Mouse (Mus musculus): ENCODE results near the gene Mfsd4b4. TPM values are rescaled to one million over a fixed set of nuclear protein-coding genes. Genes with fewer than 3 reads are reported as not detected.
"Not testable (repeated sequence)": the region's sequence is repeated elsewhere in the genome, so short reads cannot be mapped to it uniquely, and the experiment has no call there.

The Mfsd4b4 gene
- 3.3 TPM in 2 replicates for polyA plus RNA-seq (2015; fragmentation: Nextera tagmentation; extraction: Ambion mirVana)

DNA sequence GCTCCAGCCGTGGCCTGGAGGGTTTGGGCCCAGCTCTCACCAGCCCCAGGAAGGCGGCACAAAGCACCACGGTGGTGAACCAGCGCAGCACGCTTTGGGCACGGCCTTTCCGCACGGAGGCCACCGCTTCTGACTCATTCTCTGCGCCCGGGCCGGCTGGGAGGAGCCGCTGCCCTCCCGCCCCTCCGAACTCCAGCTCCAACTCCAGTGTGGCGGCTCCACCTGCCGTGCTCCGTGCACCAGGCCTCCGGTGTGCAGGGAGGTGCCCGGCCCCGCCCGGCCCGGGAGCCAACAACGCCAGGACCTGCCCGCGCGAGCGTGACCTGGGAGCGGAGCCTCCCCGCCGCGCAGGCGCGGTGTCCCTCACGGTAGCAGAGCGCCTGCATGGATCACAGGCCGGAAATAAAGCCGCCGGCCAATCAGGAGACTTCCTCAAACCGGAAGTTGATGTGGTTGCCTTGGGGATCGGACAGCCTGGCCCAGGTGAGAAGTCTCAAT lies at the start of gene Mfsd4b4:
TSS of gene Mfsd4b4 (minus strand) at position 365 of the 498 bp plus-strand sequence.
- no peaks in the 10 kb centered on the region for H3K27me3 ChIP-seq (replicated peaks)
- peak within 1 kb of the TSS; percentile 72 for H3K4me2 ChIP-seq (replicated peaks)
- under 1% methylated on average over 41 of the region's 41 CpGs for WGBS
- peak within 1 kb of the TSS; percentile 72 for H3K9ac ChIP-seq
- peak within 1 kb of the TSS; percentile 60 for H3K4me3 ChIP-seq (replicated peaks)
- H3K9me3 ChIP-seq: no peaks in the 10 kb centered on the region
- 0 out of 2 replicates have a peak, but pooled peaks cover 5% of the 10 kb centered on the region for H3K4me1 ChIP-seq (replicated peaks)
- no peaks in the 10 kb centered on the region for H3K36me3 ChIP-seq
- peak within 1 kb of the TSS; percentile 89 for H3K27ac ChIP-seq
- ATAC-seq: peak; percentile 99

DNA sequence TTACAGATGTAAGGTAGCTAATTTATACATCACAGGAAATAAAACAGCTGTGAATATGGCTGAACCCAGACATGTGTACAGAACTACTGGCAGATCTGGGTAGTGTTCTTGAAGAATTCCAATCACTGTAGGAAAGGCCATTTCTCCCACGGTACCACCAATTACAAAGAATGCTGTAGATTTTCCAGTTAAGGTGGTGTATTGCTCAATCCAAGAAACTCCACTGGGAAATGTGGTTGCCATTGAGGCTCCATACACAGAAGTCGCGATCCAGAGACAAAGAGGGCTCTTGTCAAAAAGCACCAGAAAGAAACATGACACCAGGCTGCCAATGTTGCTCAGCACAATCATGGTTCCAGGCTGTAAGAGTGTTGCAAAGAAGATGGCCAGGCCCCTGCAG lies 48.2 kb upstream of the Mfsd4b4 start:
- not testable (repeated sequence) for H3K9me3 ChIP-seq; H3K4me2 ChIP-seq (replicated peaks); ATAC-seq; H3K4me1 ChIP-seq (replicated peaks); H3K36me3 ChIP-seq; H3K4me3 ChIP-seq (replicated peaks); H3K27me3 ChIP-seq (replicated peaks); H3K9ac ChIP-seq; H3K27ac ChIP-seq
- 85% methylated on average over 3 of the region's 3 CpGs for WGBS

DNA sequence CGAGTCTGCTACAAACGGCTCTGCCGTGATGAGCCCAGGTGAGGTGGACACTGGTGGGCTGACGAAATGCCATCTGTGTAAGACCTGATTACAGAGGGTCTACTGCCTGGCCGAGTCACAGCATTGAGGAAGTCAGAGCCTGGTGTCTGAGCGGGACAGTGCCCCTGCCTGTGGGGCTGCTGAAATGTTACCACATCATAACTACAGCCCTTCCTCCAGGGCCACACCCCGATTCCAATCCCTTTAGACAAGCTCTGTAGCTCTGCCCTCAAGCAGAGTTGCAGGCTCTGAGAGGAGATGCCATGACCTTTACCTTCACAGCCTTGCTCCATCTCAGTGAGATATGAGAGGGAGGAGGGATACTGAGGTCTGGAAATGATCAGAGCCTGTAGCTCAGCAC lies 37.5 kb upstream of the Mfsd4b4 start:
- peak; percentile 59; the same call in 1 of the 2 replicates for ATAC-seq
- WGBS: 65% methylated on average over 7 of the region's 7 CpGs
- Histone ChIP-seq H3K27ac (no peak overlapping the region), H3K9ac (no peak overlapping the region), H3K36me3 (no peaks in the 10 kb centered on the region), H3K4me1 (replicated peaks) (no peaks in the 10 kb centered on the region), H3K27me3 (replicated peaks) (no peaks in the 10 kb centered on the region), H3K4me3 (replicated peaks) (no peak overlapping the region), H3K9me3 (no peaks in the 10 kb centered on the region), H3K4me2 (replicated peaks) (no peak overlapping the region)

DNA sequence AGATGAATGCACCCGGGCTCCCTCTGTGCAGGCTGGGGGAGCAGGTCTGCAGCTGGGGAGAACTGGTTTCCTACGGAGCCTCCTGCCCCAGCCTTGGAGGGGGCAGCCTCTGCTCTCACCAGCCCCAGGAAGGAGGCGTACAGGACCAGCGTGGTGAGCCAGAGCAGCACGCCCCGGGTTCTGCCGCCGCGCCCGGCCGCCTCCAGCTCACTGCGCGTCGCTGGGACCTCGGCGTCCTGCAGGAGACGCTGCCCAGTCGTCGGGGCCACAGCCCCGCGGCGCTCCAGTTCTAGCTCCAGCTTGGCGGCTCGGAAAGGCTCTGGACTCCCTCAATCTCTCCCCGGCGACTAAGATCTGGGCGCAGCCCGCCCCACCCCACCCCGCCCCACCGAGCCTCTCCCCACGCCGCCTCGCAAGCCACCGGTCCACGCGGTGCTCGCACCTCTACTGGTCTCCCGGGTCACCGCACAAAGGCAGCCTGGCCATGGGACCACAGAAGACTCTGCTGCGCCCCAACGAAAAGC lies 27.6 kb upstream of the Mfsd4b4 start, which contains the start of gene Mfsd4b2:
TSS of gene Mfsd4b2 (minus strand) at position 308 of the 524 bp plus-strand sequence.
- Histone ChIP-seq H3K36me3 (no peaks in the 10 kb centered on the region), H3K9me3 (no peaks in the 10 kb centered on the region), H3K9ac (peak within 1 kb of the TSS; percentile 51), H3K27ac (no peak within 1 kb of the TSS), H3K27me3 (replicated peaks) (no peaks in the 10 kb centered on the region), H3K4me1 (replicated peaks) (0 out of 2 replicates have a peak, but pooled peaks cover 7% of the 10 kb centered on the region), H3K4me3 (replicated peaks) (peak within 1 kb of the TSS; percentile 42), H3K4me2 (replicated peaks) (peak within 1 kb of the TSS; percentile 85)
- ATAC-seq: peak; percentile 83
- WGBS: 1% methylated on average over 37 of the region's 41 CpGs

DNA sequence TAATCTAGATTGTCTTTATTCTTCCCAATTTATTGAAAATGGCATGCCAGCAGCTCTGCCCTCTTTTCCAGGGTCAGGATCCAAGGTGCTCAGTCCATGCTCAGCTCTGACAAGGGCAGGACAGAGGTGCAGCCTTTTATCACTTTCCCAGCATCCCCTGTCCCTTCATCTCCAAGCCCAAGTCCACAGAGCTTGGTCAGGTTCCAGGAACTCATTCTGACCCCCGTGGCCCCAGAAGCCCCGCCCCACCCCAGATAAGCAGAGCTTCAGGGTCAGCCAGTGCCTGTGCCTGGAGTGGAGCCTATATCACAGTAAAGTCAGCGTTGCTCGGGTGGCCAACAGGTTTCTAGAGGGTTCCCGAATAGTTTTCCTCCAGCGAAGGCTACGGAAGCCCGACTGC lies 25.5 kb upstream of the Mfsd4b4 start:
- H3K4me1 ChIP-seq (replicated peaks); H3K9ac ChIP-seq; H3K9me3 ChIP-seq; H3K4me3 ChIP-seq (replicated peaks); H3K27me3 ChIP-seq (replicated peaks); H3K4me2 ChIP-seq (replicated peaks); H3K27ac ChIP-seq; H3K36me3 ChIP-seq: not testable (repeated sequence)
- ATAC-seq: peak; percentile 90
- 51% methylated on average over 8 of the region's 8 CpGs for WGBS

DNA sequence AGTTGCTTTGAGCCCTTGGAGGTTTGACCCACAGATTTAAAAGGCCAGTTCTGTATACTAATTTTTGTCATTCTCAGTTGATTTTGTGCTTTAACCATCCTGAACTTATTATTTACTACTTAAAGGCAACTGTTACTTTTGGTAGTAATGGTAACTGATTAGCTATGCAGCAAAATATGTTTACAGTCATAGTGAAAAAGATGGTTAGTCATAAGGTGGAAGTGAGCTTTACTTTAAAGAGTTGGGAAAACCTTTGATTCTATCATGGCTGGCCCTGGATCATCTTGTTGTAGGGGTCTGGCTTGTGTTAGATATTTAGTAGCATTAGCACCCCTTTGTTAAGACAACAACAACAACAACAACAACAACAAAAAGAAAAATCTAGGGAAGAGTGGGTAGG lies 13.6 kb upstream of the Mfsd4b4 start:
- no peak overlapping the region for H3K27ac ChIP-seq
- no peak for ATAC-seq
- H3K4me1 ChIP-seq (replicated peaks): 0 out of 2 replicates have a peak, but pooled peaks cover 3% of the 10 kb centered on the region
- H3K27me3 ChIP-seq (replicated peaks): no peaks in the 10 kb centered on the region
- no peaks in the 10 kb centered on the region for H3K36me3 ChIP-seq
- H3K4me3 ChIP-seq (replicated peaks): no peak overlapping the region
- no peak overlapping the region for H3K9ac ChIP-seq
- H3K4me2 ChIP-seq (replicated peaks): no peak overlapping the region
- H3K9me3 ChIP-seq: no peaks in the 10 kb centered on the region

DNA sequence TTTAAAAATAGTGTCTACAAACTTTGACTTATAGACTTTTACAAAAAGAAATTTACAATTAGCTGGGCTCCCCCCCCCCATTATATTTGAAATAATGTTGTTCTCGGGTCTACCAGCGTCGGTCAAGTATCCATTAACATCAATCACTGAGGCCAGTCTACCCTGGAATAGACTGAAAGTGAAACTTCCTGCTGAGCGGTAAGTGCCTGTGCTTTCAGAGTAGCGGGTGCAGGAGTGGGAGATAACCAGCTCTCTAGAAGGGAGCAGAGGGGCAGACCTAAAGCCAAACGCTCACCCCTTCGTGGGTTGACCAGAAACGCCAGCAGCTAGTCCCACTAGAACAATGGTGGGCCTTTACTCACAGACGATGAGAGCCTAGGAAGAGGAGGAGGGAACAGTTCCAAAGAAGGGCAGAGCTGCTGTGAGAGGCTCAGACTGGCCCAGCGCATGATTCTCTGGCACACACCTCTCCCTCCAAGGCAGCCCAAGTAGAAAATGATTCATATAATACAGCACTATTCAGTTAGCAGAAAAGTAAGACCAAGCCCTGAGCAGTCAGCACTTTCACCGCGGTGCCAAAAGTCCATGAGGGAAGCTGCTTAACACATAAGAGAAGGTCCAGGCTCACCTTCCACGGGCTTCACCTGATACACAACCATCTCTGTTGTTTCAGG lies 9.9 kb upstream of the Mfsd4b4 start:
- Histone ChIP-seq H3K4me1 (replicated peaks) (0 out of 2 replicates have a peak, but pooled peaks cover 3% of the 10 kb centered on the region), H3K4me3 (replicated peaks) (no peak overlapping the region), H3K27ac (0 out of 2 replicates have a peak overlapping the region, but pooled peaks have one; percentile 17), H3K9ac (no peak overlapping the region), H3K4me2 (replicated peaks) (peak overlapping the region; percentile 14; the same call in 1 of the 2 replicates), H3K27me3 (replicated peaks) (no peaks in the 10 kb centered on the region), H3K36me3 (no peaks in the 10 kb centered on the region), H3K9me3 (no peaks in the 10 kb centered on the region)
- ATAC-seq: peak; percentile 18; the same call in 1 of the 2 replicates
- WGBS: 58% methylated on average over 13 of the region's 13 CpGs

DNA sequence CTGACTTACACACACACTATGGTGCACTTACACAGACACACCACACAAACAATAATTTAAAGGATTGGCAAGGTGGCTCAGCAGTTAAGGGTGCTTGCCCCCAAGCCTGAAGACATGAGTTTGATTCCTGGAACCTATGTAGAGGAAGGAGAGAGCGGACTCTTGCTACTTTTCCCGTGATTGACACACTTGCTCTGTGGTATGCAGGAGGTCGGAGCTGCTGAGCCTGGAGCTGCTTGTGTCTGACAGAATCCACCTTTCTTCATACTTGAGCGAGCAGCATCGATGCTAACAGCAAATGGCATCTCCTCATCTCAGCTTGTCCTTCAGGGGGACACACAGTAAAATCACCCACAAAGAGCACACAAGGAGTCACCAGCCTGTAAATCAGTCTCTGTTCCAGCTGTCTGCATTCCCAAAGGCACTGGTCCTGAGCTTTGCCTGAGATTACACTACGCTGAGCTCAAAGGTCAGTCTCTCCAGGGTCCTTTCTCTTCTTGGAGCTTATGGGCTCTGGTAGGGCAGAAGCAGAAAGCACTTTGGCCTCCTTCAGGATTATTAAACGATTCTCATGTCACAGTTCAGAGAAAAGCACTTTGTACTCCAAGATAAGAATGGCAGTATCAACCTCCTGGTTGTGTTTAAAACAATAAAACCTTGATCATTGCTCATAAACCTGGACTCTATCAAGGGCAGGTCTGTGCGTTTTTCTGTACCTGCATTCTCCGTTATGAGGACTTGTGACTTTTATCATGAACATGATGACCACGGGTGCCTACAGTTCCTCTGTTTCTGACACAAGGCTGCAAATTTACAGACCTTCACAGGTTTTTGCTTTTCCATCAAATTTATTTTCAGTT lies 8.0 kb upstream of the Mfsd4b4 start:
- H3K4me1 ChIP-seq (replicated peaks): 0 out of 2 replicates have a peak, but pooled peaks cover 3% of the 10 kb centered on the region
- H3K27me3 ChIP-seq (replicated peaks): no peaks in the 10 kb centered on the region
- peak; percentile 96 for ATAC-seq
- H3K27ac ChIP-seq: peak overlapping the region; percentile 82
- no peak overlapping the region for H3K9ac ChIP-seq
- H3K4me2 ChIP-seq (replicated peaks): peak overlapping the region; percentile 37
- no peak overlapping the region for H3K4me3 ChIP-seq (replicated peaks)
- WGBS: 61% methylated on average over 10 of the region's 10 CpGs
- H3K36me3 ChIP-seq: no peaks in the 10 kb centered on the region
- H3K9me3 ChIP-seq: no peaks in the 10 kb centered on the region

DNA sequence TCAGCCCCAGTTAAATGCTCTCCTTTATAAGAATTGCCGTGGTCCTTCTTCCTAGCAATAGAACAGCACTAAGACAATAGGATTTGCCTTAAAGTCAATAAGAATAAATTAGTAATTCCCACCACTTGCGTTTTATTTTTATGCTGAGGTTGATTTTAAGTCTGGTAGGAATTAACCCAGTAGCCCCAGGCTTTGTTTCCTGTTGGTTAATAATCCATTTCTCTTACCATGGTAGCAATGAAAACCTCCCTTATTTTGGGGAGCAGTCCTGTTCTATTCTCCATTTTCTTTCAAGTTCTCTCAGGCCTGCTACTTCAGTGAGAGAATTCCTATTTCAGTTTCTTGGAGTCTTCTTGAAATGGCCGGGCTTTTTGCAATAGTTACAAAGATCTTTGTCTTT lies 5.2 kb upstream of the Mfsd4b4 start:
- no peak for ATAC-seq
- no peak overlapping the region for H3K27ac ChIP-seq
- 0 out of 2 replicates have a peak, but pooled peaks cover under 1% of the 10 kb centered on the region for H3K4me1 ChIP-seq (replicated peaks)
- no peak overlapping the region for H3K4me3 ChIP-seq (replicated peaks)
- H3K9me3 ChIP-seq: no peaks in the 10 kb centered on the region
- H3K4me2 ChIP-seq (replicated peaks): no peak overlapping the region
- H3K36me3 ChIP-seq: no peaks in the 10 kb centered on the region
- H3K27me3 ChIP-seq (replicated peaks): no peaks in the 10 kb centered on the region
- WGBS: 82% methylated on average over 3 of the region's 3 CpGs
- no peak overlapping the region for H3K9ac ChIP-seq

DNA sequence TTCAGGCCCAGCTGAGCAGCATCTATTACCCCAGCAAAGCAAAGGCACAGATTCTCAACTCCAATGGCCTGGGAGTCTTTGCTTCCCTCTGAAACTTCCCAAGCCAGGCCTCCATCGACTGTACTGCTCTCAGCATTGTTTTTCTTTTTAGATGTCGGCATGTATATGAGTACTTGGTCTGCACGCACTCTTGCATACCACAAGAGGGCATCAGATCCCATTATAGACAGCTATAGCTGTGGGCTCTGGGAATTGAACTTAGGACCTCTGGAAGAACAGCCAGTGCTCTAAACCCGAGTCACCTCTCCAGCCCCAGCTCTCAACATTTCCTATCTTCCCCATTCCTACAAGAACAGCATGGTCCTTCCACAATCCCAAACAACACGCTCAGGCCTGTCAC lies 2.5 kb downstream of the Mfsd4b4 start:
- WGBS: 83% methylated on average over 5 of the region's 5 CpGs
- Histone ChIP-seq H3K27me3 (replicated peaks) (no peaks in the 10 kb centered on the region), H3K4me2 (replicated peaks) (no peak overlapping the region), H3K4me3 (replicated peaks) (no peak overlapping the region), H3K4me1 (replicated peaks) (0 out of 2 replicates have a peak, but pooled peaks cover 5% of the 10 kb centered on the region), H3K9me3 (no peaks in the 10 kb centered on the region), H3K36me3 (no peaks in the 10 kb centered on the region), H3K9ac (no peak overlapping the region), H3K27ac (no peak overlapping the region)
- ATAC-seq: no peak

DNA sequence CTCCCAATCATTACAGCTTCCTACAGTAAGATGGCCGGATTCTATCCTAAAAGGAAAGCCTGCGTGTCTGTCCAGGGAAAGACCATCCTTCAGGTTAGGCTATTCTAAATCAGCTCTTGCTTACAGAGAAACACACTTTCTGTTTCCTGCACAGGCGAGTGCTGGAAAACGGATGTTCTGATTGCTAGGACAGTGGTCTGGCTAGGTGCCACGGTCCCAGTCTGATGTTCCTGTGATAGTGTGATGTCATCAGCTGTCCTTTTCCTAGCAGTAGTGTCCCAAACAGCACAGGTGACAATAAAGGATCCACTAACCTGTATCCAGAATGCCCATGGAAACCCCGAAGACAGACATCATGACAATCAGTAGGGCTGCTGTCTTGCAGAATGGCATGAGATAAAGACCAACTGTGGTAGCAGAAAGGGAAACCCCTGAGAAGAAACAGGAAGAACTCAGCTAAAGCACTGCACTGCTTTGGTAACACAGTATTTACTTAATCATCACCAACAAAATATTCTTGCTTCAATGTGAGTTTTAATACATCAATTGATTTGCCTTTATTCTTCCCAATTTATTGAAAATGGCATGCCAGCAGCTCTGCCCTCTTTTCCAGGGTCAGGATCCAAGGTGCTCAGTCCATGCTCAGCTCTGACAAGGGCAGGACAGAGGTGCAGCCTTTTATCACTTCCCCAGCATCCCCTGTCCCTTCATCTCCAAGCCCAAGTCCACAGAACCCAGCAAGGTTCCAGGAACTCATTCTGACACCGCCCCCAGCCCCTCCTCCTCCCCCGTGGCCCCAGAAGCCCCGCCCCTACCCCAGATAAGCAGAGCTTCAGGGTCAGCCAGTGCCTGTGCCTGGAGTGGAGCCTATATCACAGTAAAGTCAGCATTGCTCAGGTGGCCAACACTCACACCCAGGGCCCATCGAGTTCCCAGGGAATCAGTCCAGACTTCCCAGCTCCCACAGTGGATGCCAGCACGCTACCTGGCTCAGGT lies 5.0 kb downstream of the Mfsd4b4 start:
- Histone ChIP-seq H3K4me2 (replicated peaks) (no peak overlapping the region), H3K27ac (no peak overlapping the region), H3K4me1 (replicated peaks) (0 out of 2 replicates have a peak, but pooled peaks cover 5% of the 10 kb centered on the region), H3K9me3 (no peaks in the 10 kb centered on the region), H3K4me3 (replicated peaks) (no peak overlapping the region), H3K9ac (no peak overlapping the region), H3K27me3 (replicated peaks) (no peaks in the 10 kb centered on the region), H3K36me3 (no peaks in the 10 kb centered on the region)
- WGBS: 69% methylated on average over 11 of the region's 11 CpGs
- ATAC-seq: no peak
